Mouse (Mus musculus) C2C12 (cell line): ENCODE measurements at regions not wholly inside any gene's neighbourhood (a gene's known extent, or its start where the extent isn't known, plus 50 kb on each side); places are given as distances from the start of the nearest gene placed in this dataset.

Source experiments
- CTCF ChIP-seq: IDR thresholded peaks from one replicate; pipeline ENCODE4 v1.5.1; 2011; ENCODE audit not compliant: control insufficient read depth, insufficient read depth, insufficient read length
- FOSL1 ChIP-seq: IDR thresholded peaks from one replicate; pipeline ENCODE4 v1.8.0; 2011; ENCODE audit warnings: mild to moderate bottlenecking, low read length; ENCODE audit not compliant: poor library complexity, insufficient read depth, severe bottlenecking
- USF1 ChIP-seq: IDR thresholded peaks from one replicate; pipeline ENCODE4 v1.6.1; 2011; ENCODE audit warnings: low read depth, mild to moderate bottlenecking, control low read depth, moderate library complexity

- TF ChIP-seq CTCF = no peak
- TF ChIP-seq FOSL1 = no peak
- TF ChIP-seq USF1 = no peak
Measured at GRCm38 (mm10) chr13:110928143-110928542, 326.7 kb upstream of the Actbl2 start.
